Mouse (Mus musculus) testis, postnatal 14 days (tissue): Measurements from ENCODE around the gene Rassf7.
A peak's percentile ranks its signal among the peaks of the same experiment; 100 is the strongest.
"Not testable (repeated sequence)": the region's sequence is repeated elsewhere in the genome, so short reads cannot be mapped to it uniquely, and the experiment has no call there.

Experiments used
- DNase-seq: peaks from one replicate; pipeline ENCODE4 v3.0.0; 2021; ENCODE audit warnings: low spot score

Rassf7 gene

DNA sequence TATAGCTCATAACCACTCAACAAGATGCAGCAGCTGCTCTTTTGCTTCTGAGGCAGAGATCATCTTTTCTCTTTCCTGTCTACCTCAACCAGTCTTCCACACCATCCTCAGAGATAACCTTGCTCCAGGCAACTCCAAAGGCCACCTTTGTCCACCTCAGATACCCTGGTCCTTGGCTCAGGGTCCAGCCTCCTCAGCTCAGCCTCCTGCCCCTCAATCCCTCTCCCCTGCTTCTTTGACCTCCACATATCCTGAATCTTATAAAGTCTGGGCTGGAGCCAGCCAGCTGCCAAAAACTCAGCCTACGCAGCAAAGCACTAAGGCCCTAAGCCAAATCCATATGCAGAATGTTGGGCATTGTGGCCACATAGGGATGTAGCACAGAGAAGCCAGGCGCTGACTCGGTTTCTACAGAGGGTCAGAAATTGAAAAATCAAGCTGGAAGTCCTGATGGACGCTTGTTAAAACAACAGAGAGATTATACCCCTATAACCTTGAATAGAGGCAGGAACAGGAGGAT is 7.1 kb downstream of the Rassf7 start:
- DNase-seq, result no peak

DNA sequence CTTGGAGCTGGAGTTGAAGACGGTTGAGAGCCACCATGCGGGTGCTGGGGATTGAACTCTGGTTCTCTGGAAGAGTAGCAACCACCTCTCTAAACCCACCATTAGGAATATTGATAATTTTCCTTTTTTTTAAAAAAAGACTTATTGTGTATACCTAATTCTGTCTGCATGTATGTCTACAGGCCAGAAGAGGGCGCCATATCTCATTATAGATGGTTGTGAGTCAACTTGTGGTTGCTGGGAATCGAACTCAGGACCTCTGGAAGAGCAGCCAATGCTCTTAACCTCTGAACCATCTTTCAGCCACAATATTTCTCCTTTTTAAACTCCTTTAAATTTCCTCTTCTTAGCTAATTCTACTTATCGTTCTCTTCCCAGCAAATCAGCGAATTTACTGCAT is 10.9 kb downstream of the Rassf7 start:
- DNase-seq, result no peak

DNA sequence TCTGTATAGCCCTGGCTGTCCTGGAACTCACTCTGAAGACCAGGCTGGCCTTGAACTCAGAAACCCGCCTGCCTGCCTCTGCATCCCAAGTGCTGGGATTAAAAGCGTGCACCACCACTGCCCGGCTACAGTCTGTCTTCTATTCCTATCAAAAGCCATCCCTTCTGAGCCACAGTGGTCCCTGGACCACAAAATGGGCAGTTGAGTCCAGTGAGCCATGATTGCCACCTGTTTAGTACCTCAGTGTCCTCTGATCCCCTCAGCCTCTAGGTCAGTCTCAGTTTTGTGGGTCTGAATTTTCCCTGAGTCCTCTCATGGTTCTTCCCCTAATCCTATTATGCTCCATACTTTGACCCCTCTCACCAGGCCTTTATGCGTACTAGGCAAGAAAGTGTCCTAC is 12.1 kb downstream of the Rassf7 start:
- DNase-seq, result no peak

DNA sequence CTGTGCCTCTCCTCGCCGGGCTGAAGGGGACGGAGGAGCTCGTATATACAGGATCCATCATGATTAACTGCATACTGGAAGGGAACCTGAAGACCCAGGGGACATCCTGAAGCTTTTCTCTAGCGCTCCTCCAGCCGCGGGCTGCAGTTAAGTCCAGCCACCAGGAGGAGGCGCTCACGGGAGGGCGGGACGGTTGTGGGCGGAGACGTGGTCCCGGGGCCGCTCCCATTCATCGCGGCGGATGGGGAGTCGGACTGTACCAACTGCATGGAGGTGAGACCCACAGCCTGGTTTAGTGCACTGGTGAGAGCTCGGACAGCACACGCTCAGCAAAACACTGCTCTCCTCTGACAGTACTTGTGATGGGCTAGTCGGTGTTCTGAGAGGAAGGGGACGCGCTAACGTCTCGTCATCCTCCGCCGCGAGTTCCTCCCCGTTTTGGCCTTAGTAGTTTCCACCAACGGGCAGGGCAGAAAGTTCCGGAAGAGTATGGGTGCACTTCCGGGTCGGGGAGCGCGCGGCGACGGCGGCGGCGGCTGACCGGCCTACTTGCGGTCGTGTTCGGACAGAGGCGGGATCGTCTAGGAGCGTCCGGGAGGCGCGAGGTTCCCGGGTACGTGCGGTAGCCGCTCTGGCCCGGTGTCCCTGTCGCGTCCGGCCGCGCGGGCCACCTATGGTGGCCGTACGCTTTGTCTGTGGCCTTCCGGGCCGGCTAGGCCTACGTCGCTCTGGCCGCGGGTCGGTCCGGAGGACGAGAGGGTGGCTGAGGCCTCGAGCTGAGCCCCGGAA is 12.8 kb downstream of the Rassf7 start, which contains the start of gene Phrf1:
Gene Phrf1 (plus strand): TSS at position 506 of the 789 bp plus-strand sequence.
- peak; percentile 91 for DNase-seq

DNA sequence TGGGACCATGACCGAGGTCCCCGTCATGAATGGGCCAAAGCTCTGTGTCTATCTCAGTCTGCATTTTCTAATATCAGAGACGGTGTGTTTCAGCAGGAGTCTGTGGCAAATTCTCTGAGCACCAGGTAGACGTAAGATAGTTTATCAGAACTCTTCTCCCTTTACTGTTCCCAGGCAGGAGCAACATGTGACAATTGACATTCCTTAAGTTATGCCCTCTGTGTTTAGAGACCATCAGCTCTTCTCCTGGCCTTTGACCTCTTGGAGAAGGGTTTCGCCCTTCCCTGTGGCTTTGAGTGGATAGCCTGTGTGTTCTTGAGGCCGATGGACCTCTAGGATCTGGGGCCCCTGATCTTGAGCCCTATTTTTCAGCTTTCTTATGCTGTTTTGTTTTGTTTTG is 14.0 kb downstream of the Rassf7 start:
- DNase-seq, result no peak

DNA sequence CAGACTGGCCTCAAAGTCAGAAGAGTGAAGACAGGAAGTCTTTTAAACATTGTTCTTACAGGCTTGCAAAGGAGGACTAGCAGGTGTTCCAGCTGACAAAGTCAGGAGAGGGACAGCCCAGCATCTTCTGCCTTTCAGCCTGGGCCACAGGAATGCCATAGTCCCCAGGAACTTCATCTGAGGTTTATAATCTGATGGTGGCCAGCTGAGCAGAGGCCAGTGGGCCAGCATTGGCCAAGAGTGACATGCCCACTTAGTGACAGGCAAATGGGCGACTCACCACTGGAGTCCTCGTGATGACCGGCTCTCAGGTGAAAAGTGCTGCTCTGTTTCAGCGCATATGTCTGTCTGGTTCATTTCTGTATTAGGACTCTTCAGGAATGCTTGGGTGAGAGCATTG is 14.9 kb downstream of the Rassf7 start:
- DNase-seq, result no peak

DNA sequence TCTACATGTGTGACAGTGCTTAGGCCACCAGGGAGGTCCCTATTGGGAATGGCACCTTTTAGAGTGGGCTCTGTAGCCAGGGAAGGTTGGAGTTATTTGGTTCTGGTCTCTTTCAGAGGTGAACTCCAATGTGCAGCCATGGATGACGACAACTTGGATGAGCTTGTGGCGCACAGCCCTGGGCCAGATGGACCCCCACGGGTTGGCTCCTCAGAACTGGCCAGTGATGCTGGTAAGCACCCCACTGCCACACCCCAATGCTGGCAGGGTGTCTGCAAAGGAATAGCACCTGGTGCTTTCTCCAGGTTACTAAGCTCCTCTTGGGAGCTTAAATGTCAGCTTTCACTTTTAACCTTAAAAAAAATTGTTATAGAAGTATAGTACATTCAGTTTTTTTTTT is 15.5 kb downstream of the Rassf7 start:
- DNase-seq, result no peak

DNA sequence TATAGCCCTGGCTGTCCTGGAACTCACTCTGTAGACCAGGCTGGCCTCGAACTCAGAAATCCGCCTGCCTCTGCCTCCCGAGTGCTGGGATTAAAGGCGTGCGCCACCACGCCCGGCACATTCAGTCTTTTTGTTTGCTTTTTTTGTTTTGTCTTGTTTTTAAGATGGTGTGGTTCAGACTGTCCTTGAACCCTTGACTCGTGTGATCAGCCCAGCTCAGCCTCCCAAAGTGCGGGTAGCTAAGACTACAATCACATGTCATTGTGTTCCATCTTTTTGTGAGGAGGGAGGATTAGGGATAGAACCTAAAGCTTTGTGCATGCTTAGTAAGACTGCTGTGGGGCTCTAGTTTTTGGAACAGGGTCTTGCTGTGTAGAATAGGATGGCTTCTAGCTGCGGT is 15.9 kb downstream of the Rassf7 start:
- DNase-seq, result no peak

DNA sequence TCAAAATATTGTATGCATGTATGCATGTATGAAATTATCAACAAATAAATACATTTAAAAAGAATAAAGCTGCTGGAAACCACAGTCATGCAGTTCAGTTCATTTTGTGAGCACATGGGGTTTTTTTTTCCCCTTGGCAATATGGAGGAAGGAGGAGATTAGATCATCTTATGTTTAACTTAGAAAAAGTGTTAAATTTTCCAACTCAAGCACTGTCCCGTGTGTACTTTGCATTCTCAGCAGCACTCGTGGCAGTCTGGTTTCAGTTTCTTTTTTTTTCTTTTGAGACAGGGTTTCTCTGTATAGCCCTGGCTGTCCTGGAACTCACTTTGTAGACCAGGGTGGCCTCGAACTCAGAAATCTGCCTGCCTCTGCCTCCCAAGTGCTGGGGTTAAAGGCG is 34.8 kb downstream of the Rassf7 start:
- DNase-seq, result not testable (repeated sequence)

DNA sequence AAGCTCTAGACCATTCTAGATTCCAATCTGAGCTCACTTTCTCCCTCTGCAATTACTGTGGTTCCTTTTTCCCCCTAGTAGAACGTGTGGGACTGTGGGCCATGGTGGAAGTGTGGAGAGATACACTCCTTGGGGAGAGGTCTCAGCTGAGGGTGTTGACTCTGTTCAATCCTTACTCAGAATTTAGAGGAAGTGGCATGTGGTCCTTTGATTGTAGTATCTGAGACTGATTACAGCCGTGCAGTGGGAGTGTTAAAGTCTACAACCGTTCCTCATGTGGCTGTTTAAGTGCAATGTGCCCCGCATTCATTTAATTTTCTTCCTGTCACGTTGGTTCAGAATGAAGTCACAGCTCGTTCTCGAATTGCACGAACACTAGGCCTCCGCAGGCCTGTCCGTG is 40.5 kb downstream of the Rassf7 start:
- DNase-seq, result no peak

DNA sequence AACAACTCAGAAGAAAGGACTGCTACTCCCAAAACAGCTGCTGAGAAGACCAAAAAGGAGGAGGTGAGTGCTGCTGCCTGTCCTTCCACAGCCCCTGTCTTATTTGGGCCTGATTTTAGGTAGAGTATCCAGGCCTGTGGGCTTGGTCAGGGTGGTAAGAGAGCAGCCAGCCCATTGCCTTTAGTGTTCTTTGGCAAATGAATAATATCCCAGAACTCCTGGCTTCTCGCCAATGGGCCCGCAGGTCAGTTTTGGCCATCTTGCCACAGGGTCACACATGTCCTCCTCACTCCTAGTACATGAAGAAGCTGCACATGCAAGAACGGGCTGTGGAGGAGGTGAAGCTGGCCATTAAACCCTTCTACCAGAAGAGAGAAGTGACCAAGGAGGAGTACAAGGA is 45.8 kb downstream of the Rassf7 start:
- no peak for DNase-seq

DNA sequence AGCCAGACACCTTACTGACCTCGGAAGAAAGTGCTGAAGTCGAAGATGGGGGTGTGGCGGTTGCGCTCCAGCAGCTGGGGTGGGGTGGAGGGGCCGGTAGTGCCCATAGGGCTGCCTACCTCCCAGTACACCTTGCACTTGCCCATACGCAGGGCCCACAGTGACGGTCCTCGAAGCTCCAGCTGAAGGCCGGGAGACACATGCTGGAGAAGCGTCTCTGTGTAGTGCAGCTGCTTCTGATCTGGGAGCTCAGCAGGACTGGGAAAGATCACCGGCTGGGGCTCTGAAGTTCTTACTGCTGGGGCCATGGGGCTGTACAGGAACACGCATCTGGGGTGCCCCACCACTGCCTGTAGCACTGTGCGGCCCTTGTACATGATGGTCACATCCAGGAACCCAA is 48.0 kb downstream of the Rassf7 start:
- no peak for DNase-seq

DNA sequence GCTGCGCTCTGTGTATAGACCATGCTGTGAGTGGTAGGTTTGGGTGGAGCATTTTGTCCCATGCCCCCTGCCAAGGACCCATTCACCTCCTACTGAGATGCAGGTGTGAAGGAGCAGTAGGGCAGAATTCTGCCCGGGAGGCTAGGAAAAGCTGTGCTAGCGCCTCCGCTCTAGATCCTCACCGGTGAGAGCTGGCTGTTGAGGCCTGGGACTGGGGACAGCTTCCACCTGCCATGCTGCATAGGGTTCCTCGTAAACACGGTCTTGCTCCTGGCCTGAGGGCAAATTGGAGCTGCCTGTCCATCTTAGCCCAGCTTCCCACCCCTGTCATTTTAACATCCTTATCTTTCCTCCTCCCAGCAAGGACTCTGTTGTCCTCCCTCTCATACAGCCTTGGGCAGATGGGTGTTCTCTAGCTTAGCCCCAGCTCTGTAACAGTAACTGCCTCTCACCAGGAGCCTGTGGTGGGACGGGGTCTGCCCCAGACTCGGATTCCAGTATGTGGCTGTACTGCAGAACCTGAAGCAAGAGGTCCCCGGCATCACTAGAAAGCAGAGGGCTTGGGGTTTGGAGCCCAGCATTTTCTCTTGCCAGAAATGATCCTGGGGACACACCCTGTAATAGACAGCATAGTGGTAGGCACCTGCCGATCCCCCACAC is 48.5 kb downstream of the Rassf7 start:
- no peak for DNase-seq

DNA sequence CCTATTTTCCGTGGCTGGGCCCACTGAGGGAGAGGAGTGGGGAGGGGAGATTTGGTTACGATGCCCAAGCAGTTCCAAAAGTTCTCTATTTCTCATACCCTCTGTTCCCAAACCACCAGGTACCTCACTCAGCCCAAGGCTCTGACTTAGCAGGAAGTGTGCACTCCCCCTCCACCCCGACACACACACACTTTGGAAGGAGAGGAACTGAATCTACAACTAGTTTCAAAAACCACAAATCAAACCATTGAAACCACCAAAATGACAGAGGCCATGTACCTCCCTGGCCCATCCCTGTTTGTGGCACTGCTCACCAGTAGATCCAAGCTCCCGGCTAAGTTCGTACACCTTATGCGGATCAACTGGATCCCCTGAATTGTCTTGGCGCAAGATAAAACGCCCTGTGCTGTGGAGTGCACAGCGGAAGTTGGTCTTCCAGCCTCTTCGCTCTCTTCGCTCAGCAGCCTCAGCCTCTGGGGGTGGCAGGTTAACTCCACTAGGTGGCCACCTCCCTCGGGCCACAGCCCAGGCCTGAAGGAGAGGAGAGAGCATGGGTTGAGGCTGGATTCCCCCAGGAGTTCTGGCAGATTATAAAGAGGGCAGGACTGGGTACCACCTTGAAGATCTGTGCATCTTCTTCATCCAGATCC is 49.2 kb downstream of the Rassf7 start:
- no peak for DNase-seq

DNA sequence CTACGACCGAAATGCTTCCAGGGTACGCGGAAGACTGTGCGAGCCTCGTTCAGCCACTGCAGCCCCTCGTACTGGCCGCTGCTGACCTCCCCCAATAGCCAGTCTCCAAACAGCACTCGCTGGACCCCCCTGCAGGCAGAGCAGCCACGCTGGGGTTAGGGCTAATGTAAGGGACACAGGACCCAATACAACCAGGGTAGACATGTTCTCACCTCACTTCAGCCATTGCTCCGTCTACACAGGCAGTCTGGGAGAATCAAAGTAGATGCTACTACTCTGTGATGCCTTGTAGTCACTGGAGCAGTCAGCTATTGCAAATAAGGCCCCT is 49.7 kb downstream of the Rassf7 start:
- DNase-seq, result no peak

DNA sequence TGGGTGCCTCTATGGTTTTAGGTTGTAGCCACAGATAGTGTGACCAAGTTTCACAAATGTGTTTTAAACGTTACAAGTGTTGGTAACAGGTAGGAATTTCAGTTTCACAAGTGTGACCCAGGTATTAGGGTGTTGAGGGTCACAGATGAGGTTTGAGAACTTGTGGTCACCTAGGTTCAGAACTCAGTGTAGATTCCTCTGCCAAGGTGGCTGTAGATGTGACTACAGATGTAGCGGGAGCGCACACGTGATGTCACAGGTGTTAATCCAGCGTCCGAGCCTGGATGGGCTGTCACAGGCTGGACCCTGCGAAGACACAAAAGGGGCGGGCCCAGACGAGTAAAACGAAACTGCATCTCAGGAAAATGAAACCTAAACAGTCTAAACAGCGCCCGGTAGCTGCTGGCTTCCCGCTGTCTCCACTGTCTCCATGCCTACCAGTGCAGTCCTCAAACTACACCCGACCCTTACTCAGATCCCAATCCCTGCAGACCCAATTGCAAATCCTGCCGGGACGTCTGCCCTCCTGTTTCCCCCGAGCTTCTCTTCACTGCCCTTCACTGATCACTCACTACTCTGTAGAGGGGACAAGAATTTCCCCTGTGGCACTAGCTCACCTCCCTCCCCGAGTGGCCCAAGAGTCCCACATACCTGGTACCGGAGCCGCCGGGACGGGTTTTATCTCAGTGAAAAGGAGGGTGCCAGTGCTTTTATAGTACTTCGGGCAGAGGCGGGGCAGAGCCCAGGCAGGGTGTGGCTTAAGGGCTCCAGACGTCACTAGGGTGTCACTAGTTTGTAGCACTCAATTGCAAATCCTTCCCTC is 50.3 kb downstream of the Rassf7 start, which contains the start of gene Irf7:
Gene Irf7 (minus strand): TSS at position 743 of the 823 bp plus-strand sequence.
- DNase-seq, result no peak
